Mouse (Mus musculus) Patski (cell line): ENCODE results near the gene Slc30a5. TPM values are rescaled to one million over a fixed set of nuclear protein-coding genes. Genes with fewer than 3 reads are reported as not detected.

ENCODE experiments used
- ATAC-seq: fragments of 100-300 bp; one replicate; pipeline ENCODE4 v1.8.0; 2021
- CTCF ChIA-PET: fragments of 350-600 bp; sonication (Branson Sonifier 250); formaldehyde crosslinking; loops from one replicate; lab custom pipeline; 2022; ENCODE audit warnings: inconsistent platforms; lab: Charles Lee
- POLR2A ChIA-PET: fragments of 350-600 bp; sonication (Branson Sonifier 250); formaldehyde crosslinking; loops from one replicate; lab custom pipeline; 2022; ENCODE audit warnings: antibody characterized with exemption, inconsistent platforms; lab: Charles Lee
- DNase-seq: peaks from one replicate; pipeline ENCODE4 v3.0.0-alpha.2; 2011; ENCODE audit warnings: low read depth, low spot score
- H3K27me3 ChIP-seq: fragments of 371-371 bp; one replicate; pipeline ENCODE4 v1.5.1; 2021
- CTCF ChIP-seq: fragments of 100-300 bp; IDR thresholded peaks from one replicate; pipeline ENCODE4 v1.5.1; 2021
- in situ Hi-C: fragments of 300-500 bp; cut with MboI; formaldehyde crosslinking; loops from 3 replicates; pipeline ENCODE4 v1.11.1; 2018; ENCODE audit warnings: low pct_unique_long_range_greater_than_20kb, mixed read lengths
- polyA plus RNA-seq: library from polyadenylated mRNA; unstranded; gene quantifications from one replicate; pipeline ENCODE4 v1.2.3, GENCODE M21; 2021

Gene Slc30a5
- polyA plus RNA-seq, 1 experiment from 2014 or later = 65.4 TPM

DNA sequence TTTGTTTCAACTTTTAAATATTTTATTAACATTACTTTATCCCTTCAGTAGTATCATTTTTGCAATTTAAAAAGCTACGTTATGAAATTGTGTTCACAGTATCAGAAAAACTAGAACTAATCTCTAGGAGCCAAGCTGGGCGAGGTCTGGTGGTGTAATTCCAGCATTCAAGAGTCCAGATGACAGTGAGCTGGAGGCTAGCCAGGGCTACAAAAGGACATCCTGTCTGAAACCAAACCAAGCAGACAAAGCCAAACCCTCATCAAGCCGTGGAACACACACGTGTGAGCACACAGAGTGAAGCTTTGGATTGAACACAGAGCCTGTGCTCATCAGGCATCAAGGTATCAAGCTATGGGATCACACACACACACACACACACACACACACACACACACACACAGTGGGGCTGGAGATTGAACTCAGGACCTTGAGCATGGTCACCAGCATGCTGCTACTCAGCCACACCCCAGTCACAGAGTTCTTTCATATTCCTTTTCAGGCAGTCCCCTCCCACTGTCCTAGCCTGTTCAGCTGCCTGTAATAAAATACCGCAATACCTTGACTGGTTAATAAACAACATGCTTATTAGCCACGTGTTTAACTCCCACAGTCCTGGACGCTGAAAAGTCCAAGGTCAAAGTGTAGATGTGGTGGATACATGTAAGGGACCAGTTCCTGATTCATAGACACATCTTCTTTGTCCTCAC lies 9.9 kb upstream of the Slc30a5 start:
- H3K27me3 ChIP-seq = no peaks in the 10 kb centered on the region
- ChIA-PET POLR2A (interaction anchor here (0.6 kb wide), 1 partner anchor 23 kb away, joined by 3 read pairs; no protein-coding TSS in a partner anchor), CTCF (interaction anchor here (0.8 to 2.6 kb wide), 5 partner anchors 9 to 274 kb away, joined by 3 to 12 read pairs (median 4); partner anchors contain the start of gene Slc30a5)
- TF ChIP-seq CTCF = no peak
- DNase-seq = no peak
- ATAC-seq = no peak
- in situ Hi-C loops = no loop called here

DNA sequence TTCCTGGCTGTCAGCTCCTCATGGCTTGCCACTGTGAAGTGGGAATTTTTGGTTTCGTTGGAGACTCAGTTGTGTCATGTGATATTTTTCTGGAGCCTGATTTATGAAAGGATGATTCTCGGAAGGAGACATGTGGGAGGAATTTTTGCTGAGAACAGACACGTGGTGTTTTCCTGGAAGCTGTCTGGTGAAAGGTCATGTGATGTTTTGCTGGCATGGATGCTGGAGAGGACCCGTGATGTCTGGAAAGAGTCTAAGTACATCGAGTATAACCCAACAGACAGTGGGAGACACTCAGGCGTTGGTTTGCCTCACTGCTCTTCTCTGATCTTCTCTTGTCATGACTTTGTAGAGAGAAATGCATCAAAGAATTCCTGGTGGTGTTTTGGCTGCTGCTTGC lies 8.5 kb upstream of the Slc30a5 start:
- POLR2A ChIA-PET = interaction anchor here (1.2 kb wide), 1 partner anchor 28 kb away, joined by 3 read pairs; no protein-coding TSS in a partner anchor
- in situ Hi-C loops = no loop called here

DNA sequence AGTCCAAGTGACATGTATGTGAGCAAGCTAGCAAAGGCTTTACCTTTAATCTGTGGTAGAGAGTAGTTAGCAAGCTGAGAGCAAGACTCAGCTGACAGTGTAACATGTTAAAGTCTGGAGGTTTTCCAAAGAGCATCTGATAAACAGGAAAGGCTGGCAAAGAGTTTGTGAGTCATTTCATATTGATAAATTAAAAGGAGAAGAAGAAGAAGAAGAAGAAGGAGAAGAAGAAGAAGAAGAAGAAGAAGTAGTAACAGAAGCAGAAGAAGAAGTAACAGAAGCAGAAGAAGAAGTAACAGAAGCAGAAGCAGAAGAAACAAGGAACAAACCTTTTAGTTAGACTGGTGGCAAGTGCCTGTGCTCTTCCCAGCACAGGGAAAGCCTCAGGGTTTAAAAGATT lies 1.6 kb upstream of the Slc30a5 start:
- in situ Hi-C loops = no loop called here
- H3K27me3 ChIP-seq = no peaks in the 10 kb centered on the region
- TF ChIP-seq CTCF = no peak
- DNase-seq = no peak
- ChIA-PET POLR2A (no interaction called here), CTCF (interaction anchor here (1.2 to 2.4 kb wide), 6 partner anchors 9 to 106 kb away, joined by 3 to 12 read pairs (median 6); no protein-coding TSS in a partner anchor)
- no peak for ATAC-seq

More for the DNA sequence above, 8.5 kb upstream of the Slc30a5 start:
- DNase-seq (no peak), ATAC-seq (no peak)
- no peaks in the 10 kb centered on the region for H3K27me3 ChIP-seq
- no peak for TF ChIP-seq CTCF
- CTCF ChIA-PET = no interaction called here

DNA sequence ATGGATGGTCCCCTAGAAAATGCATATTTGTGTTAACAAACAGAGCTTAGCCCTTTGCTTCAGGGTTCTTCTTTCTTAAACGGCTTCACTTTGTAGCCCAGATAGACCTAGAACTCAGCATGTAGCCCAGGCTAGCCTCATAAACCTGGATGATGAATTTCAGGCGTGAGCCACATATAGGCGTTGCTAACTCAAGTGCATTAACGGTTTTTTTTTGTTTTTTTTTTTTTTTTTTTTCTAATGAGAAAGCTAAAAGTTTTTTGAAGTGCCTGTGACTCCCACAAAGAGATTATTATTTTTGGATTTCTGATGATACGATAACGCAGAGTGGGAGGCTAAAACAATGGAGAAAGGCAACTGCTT lies 394 bp upstream of the Slc30a5 start:
- ATAC-seq (no peak), DNase-seq (no peak)
- ChIA-PET CTCF (interaction anchor here (0.6 to 2.4 kb wide), 9 partner anchors 10 to 861 kb away, joined by 3 to 12 read pairs (median 3); no protein-coding TSS in a partner anchor), POLR2A (no interaction called here)
- no peaks in the 10 kb centered on the region for H3K27me3 ChIP-seq
- in situ Hi-C loops = no loop called here
- no peak for TF ChIP-seq CTCF

GRCm38 (mm10) chr13:100832188-100832587 lies 1.0 kb downstream of the Slc30a5 start:
- ATAC-seq (no peak), DNase-seq (no peak)
- ChIA-PET POLR2A (interaction anchor here (0.5 to 0.6 kb wide), 2 partner anchors 11 to 18 kb away, joined by 3 to 4 read pairs; no protein-coding TSS in a partner anchor), CTCF (interaction anchor here (1.0 to 1.6 kb wide), 2 partner anchors 11 to 17 kb away, joined by 3 read pairs; no protein-coding TSS in a partner anchor)
- in situ Hi-C loops = no loop called here
- TF ChIP-seq CTCF = no peak
- no peaks in the 10 kb centered on the region for H3K27me3 ChIP-seq

- POLR2A ChIA-PET = no interaction called here
- DNase-seq = no peak
- no peak for TF ChIP-seq CTCF
- ATAC-seq = no peak
- CTCF ChIA-PET = interaction anchor here (1.0 to 1.6 kb wide), 2 partner anchors 12 to 18 kb away, joined by 3 read pairs; no protein-coding TSS in a partner anchor
- H3K27me3 ChIP-seq = no peaks in the 10 kb centered on the region
- in situ Hi-C loops = no loop called here
Observed at GRCm38 (mm10) chr13:100831123-100831522, 2.1 kb downstream of the Slc30a5 start.

DNA sequence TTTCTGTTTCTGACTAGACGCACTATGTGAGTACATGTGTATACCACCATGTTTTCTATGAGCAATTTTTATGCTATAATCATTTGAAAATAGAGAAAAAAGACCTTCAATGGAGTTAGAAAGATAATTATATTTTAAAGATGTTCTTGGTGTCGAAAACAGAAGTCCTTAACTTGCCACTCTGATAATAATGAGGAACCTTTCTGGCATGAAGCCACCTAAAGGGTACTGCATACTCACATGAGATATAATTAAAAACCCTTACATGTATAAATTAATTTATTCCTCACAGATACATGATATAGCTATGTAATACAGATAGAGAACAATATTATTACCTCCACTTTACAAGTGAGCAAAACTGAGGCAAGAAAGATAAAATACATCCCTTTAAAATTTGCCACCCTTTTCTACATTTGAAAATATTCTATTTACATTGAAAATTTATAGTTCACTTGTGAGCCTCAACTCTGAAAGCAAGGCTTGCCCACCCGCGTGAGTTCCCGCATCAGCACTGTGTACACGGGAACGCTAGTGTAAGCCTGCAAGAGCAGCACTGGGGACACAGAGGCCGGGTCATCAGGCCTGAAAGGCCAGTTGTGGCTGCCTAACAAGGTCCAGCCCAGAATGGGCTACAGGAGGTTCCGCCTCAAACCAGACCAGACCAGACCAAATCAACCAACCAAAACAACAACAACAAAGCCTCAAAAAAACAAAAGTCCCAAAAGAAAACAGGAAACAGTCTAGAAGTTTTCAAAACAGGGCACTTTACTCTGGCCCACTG lies 7.4 kb downstream of the Slc30a5 start:
- POLR2A ChIA-PET = no interaction called here
- DNase-seq (no peak), ATAC-seq (no peak)
- no peak for TF ChIP-seq CTCF
- in situ Hi-C loops = no loop called here
- CTCF ChIA-PET = no interaction called here
- H3K27me3 ChIP-seq = no peaks in the 10 kb centered on the region

GRCm38 (mm10) chr13:100824916-100825315 lies 8.3 kb downstream of the Slc30a5 start:
- H3K27me3 ChIP-seq = no peaks in the 10 kb centered on the region
- ATAC-seq = no peak
- no peak for TF ChIP-seq CTCF
- DNase-seq = no peak
- in situ Hi-C loops = no loop called here
- CTCF ChIA-PET = no interaction called here
- POLR2A ChIA-PET = interaction anchor here (0.7 kb wide), 1 partner anchor 1548 kb away, joined by 4 read pairs; no protein-coding TSS in a partner anchor

GRCm38 (mm10) chr13:100824306-100824705 lies 8.9 kb downstream of the Slc30a5 start:
- TF ChIP-seq CTCF = no peak
- ATAC-seq = no peak
- in situ Hi-C loops = no loop called here
- ChIA-PET POLR2A (interaction anchor here (0.7 kb wide), 1 partner anchor 1548 kb away, joined by 4 read pairs; no protein-coding TSS in a partner anchor), CTCF (no interaction called here)
- no peaks in the 10 kb centered on the region for H3K27me3 ChIP-seq
- no peak for DNase-seq

GRCm38 (mm10) chr13:100823863-100824262 lies 9.4 kb downstream of the Slc30a5 start:
- in situ Hi-C loops = no loop called here
- ATAC-seq (no peak), DNase-seq (no peak)
- no peaks in the 10 kb centered on the region for H3K27me3 ChIP-seq
- ChIA-PET POLR2A (no interaction called here), CTCF (no interaction called here)
- no peak for TF ChIP-seq CTCF
